8 mouse cellular contexts compared by ENCODE assay signal in genomic region chr2:94289169-94289568, GRCm38 (mm10).
DNase-seq lines count a peak whose midpoint lies in the region; ATAC-seq lines count a peak whose summit lies in the region.

No protein-coding gene starts in this region.

- peak; percentile 96 for ATAC-seq in midbrain, embryonic 11.5 days (ENCODE audit: low FRiP score)

- H3K9ac ChIP-seq in midbrain, embryonic 11.5 days (ENCODE audit: low read length), result 0 out of 2 replicates have a peak overlapping the region, but pooled peaks have one; percentile 0

- no peaks in the 10 kb centered on the region for H3K36me3 ChIP-seq in midbrain, embryonic 11.5 days (ENCODE audit: control insufficient read depth, insufficient read depth, low read length)

- no peaks in the 10 kb centered on the region for H3K9me3 ChIP-seq in midbrain, embryonic 11.5 days (ENCODE audit: control insufficient read depth, low read length)

- no peaks in the 10 kb centered on the region for H3K27me3 ChIP-seq in midbrain, embryonic 11.5 days (ENCODE audit: control insufficient read depth, insufficient read depth, low read length)

- DNase-seq in adrenal gland, postnatal 36 days, result peak; percentile 28 to 30
- no peak for DNase-seq in adrenal gland, adult 18-20 months (ENCODE audit: low spot score in 2 of 2)
- peak; percentile 45 for DNase-seq in testis, postnatal 10 days (ENCODE audit: low spot score)
- no peak for DNase-seq in testis, postnatal 14 days (ENCODE audit: low spot score)
- peak; percentile 57 to 71 for DNase-seq in kidney, adult 8-10 months
- DNase-seq in midbrain, embryonic 11.5 days (ENCODE audit: low spot score, missing footprints), result peak; percentile 96
- DNase-seq in gastrocnemius, postnatal 10 days, result no peak
- DNase-seq in B cell, adult 2 months, result no peak

- peak overlapping the region; percentile 24 for H3K4me2 ChIP-seq in midbrain, embryonic 11.5 days

- peak overlapping the region; percentile 67 for H3K27ac ChIP-seq in midbrain, embryonic 11.5 days (ENCODE audit: low read depth, low read length)

- H3K4me3 ChIP-seq in midbrain, embryonic 11.5 days (ENCODE audit: low read depth, low read length), result no peak overlapping the region

- H3K4me1 ChIP-seq in midbrain, embryonic 11.5 days (ENCODE audit: control insufficient read depth, insufficient read depth, low read length), result peaks cover 32% of the 10 kb centered on the region

- 0% methylated on average over 2 of the region's 2 CpGs for WGBS in midbrain, embryonic 11.5 days

Comparison
In these comparisons a context has a peak if more than half of its experiments do, and no peak if none do; other contexts are left out.
1. DNase-seq: peak in adrenal gland, postnatal 36 days (2 of 2), testis, postnatal 10 days (single experiment), kidney, adult 8-10 months (2 of 2) and midbrain, embryonic 11.5 days (single experiment); none in adrenal gland, adult 18-20 months (0 of 2), testis, postnatal 14 days (single experiment), gastrocnemius, postnatal 10 days (single experiment) and B cell, adult 2 months (0 of 2).